Mouse (Mus musculus): ENCODE measurements at regions not wholly inside any gene's neighbourhood (a gene's known extent, or its start where the extent isn't known, plus 50 kb on each side); places are given as distances from the start of the nearest gene placed in this dataset.

GRCm38 (mm10) chr1:43247609-43248008 is 50.8 kb upstream of the Fhl2 start:
- no peak for DNase-seq (ENCODE audit: low read depth, low spot score)

GRCm38 (mm10) chr1:43250281-43250680 is 53.5 kb upstream of the Fhl2 start:
- no peak for DNase-seq (ENCODE audit: low read depth, low spot score)

GRCm38 (mm10) chr1:43251356-43251755 is 54.6 kb upstream of the Fhl2 start:
- DNase-seq (ENCODE audit: low read depth, low spot score) = no peak

- DNase-seq (ENCODE audit: low read depth, low spot score) = no peak
Measured at GRCm38 (mm10) chr1:43254129-43254528, 57.3 kb upstream of the Fhl2 start.

GRCm38 (mm10) chr1:43256078-43256477 is 59.3 kb upstream of the Fhl2 start:
- no peak for DNase-seq (ENCODE audit: low read depth, low spot score)

- DNase-seq (ENCODE audit: low read depth, low spot score) = no peak
Measured at GRCm38 (mm10) chr1:43257909-43258308, 61.1 kb upstream of the Fhl2 start.

GRCm38 (mm10) chr1:43259841-43260240 is 63.1 kb upstream of the Fhl2 start:
- no peak for DNase-seq (ENCODE audit: low read depth, low spot score)

- no peak for DNase-seq (ENCODE audit: low read depth, low spot score)
Measured at GRCm38 (mm10) chr1:43260491-43260890, 63.7 kb upstream of the Fhl2 start.

- DNase-seq (ENCODE audit: low read depth, low spot score) = peak; percentile 58
Measured at GRCm38 (mm10) chr1:43264407-43264889, 67.7 kb upstream of the Fhl2 start.

- no peak for DNase-seq (ENCODE audit: low read depth, low spot score)
Measured at GRCm38 (mm10) chr1:43265699-43266455, 69.1 kb upstream of the Fhl2 start.

- peak; percentile 91 for DNase-seq (ENCODE audit: low read depth, low spot score)
Measured at GRCm38 (mm10) chr1:43269685-43270084, 72.9 kb upstream of the Fhl2 start.

GRCm38 (mm10) chr1:43273236-43273868 is 76.6 kb upstream of the Fhl2 start:
- no peak for DNase-seq (ENCODE audit: low read depth, low spot score)

- DNase-seq (ENCODE audit: low read depth, low spot score) = peak; percentile 52
Measured at GRCm38 (mm10) chr1:43291736-43292135, 95.0 kb upstream of the Fhl2 start.

GRCm38 (mm10) chr1:43292561-43292960 is 95.8 kb upstream of the Fhl2 start:
- DNase-seq (ENCODE audit: low read depth, low spot score) = no peak

- no peak for DNase-seq (ENCODE audit: low read depth, low spot score)
Measured at GRCm38 (mm10) chr1:43294221-43295012, 97.6 kb upstream of the Fhl2 start.

GRCm38 (mm10) chr1:43297579-43297978 is 100.8 kb upstream of the Fhl2 start:
- no peak for DNase-seq (ENCODE audit: low read depth, low spot score)

- no peak for DNase-seq (ENCODE audit: low read depth, low spot score)
Measured at GRCm38 (mm10) chr1:43298746-43299145, 102.0 kb upstream of the Fhl2 start.

GRCm38 (mm10) chr1:43299490-43300302 is 102.9 kb upstream of the Fhl2 start:
- peak; percentile 45 for DNase-seq (ENCODE audit: low read depth, low spot score)

GRCm38 (mm10) chr1:43300676-43301075 is 103.9 kb upstream of the Fhl2 start:
- no peak for DNase-seq (ENCODE audit: low read depth, low spot score)

GRCm38 (mm10) chr1:43301866-43302571 is 105.2 kb upstream of the Fhl2 start:
- no peak for DNase-seq (ENCODE audit: low read depth, low spot score)

GRCm38 (mm10) chr1:43302657-43303056 is 105.9 kb upstream of the Fhl2 start:
- DNase-seq (ENCODE audit: low read depth, low spot score) = no peak
